Mouse (Mus musculus) midbrain, embryonic 10.5 days (tissue): ENCODE measurements around the gene Faf1. TPM values are rescaled to one million over a fixed set of nuclear protein-coding genes. Genes with fewer than 3 reads are reported as not detected.

Experiments used
- DNase-seq: peaks from one replicate; pipeline ENCODE4 v3.0.0-alpha.2; 2017; ENCODE audit warnings: low spot score
- H3K27ac ChIP-seq: fragments of 300-500 bp; sonication (generic); replicated peaks from 2 replicates; pipeline ENCODE4 v1.5.1; 2016; ENCODE audit warnings: mild to moderate bottlenecking
- H3K27me3 ChIP-seq: fragments of 300-500 bp; sonication (generic); 2 replicates; pipeline ENCODE4 v1.6.1; 2016; ENCODE audit warnings: low read depth, mild to moderate bottlenecking; ENCODE audit not compliant: poor library complexity, severe bottlenecking
- H3K36me3 ChIP-seq: fragments of 300-500 bp; sonication (generic); 2 replicates; pipeline ENCODE4 v1.6.1; 2016; ENCODE audit warnings: mild to moderate bottlenecking, moderate library complexity
- H3K4me1 ChIP-seq: fragments of 300-500 bp; sonication (generic); 2 replicates; pipeline ENCODE4 v1.6.1; 2016
- H3K4me3 ChIP-seq: fragments of 300-500 bp; sonication (generic); 2 replicates; pipeline ENCODE4 v1.5.1; 2016; ENCODE audit warnings: mild to moderate bottlenecking, moderate library complexity
- H3K9me3 ChIP-seq: fragments of 300-500 bp; sonication (generic); replicated peaks from 2 replicates; pipeline ENCODE4 v1.6.1; 2016; ENCODE audit warnings: mild to moderate bottlenecking
- WGBS: fragments of 180-500 bp; shearing (Covaris S2); methylation state at CpG from one replicate; pipeline ENCODE4 v1.1.7; 2016; 5-methylcytosine and 5-hydroxymethylcytosine counted together
- polyA plus RNA-seq: library from polyadenylated mRNA; unstranded; fragments of >200 nt; fragmentation: Nextera tagmentation; extraction: Ambion mirVana; gene quantifications from 2 replicates; pipeline ENCODE4 v1.2.1, GENCODE M21; 2016

Faf1 gene
- polyA plus RNA-seq, 1 experiment from 2014 or later: 30.5 TPM

DNA sequence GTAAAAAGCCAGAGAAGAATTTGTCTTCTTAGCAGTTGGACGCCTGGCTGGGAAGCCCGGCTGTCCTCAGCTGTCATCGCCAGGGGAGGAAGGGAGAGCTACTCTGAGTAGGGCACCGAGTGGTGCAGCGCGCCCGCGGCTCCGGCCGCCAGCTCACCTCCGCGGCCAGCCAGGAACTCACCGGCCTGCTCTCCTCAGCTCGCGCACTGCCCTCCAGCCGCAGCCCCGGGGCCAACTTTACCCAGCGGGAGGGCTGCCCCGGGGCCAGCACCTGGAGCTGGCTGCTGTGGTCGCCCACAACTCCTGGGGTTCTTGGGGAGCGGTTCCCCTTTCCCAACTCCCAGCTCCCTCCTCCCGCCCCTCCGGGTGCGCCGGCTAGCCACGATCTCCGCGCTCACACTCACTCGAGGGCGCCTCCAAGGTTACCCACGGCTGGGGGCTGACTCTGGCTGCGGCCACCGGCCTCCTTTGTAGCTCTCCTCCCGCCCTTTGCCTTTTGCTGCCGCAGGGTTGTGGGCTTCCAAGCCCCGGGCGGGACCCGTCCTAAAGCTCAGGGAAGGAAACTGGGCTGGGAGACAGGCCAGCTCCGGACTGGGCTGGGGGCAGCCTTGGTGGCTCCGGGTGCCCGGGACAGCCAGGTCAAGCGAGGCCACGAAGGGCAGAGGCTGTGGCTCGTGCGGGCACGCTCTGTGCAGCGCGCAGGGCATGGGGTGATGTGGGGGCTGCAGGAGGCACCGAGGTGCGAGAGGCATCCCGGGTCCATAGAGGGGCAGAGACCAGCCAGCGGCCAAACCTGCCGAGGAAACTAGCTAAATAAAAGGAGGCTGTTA is 19.2 kb upstream of the Faf1 start:
- Histone ChIP-seq H3K27me3 (peaks cover 100% of the 10 kb centered on the region), H3K4me3 (peak overlapping the region; percentile 45), H3K4me1 (peaks cover 12% of the 10 kb centered on the region), H3K36me3 (no peaks in the 10 kb centered on the region), H3K27ac (no peak overlapping the region; the same call in 1 of the 2 replicates), H3K9me3 (no peaks in the 10 kb centered on the region)
- peak; percentile 74 for DNase-seq
- under 1% methylated on average over 53 of the region's 53 CpGs for WGBS

DNA sequence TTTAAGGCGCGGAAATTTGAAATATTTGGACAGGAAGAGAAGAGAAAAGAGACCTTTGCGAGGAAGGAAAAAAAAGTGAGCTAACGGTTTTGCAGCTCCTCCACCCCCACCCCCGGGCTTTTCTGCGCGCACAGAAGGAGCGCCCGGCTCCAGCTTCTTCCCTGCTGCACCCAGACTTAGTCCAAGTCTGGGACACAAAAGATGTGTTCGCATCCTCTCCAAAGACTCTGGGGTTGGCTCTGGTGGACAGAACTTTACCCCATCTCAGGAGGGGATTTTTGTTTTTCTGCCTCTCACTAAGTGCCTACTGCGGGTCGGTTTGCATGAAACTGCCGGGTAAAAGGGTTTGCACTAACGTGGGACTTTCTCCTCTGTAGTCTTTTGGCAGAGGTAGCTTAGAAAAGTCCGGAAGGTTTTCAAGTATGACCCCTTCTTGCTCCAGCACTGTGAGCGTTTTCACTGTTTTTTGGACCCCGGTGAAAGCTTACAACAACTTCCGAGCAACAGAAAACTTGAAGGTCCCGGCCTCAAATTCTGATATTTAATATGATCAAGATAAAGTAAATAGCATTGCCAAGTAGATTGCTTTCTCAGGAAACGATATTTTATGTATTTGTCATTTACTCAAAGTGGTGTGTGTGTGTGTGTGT is 18.4 kb upstream of the Faf1 start:
- Histone ChIP-seq H3K4me3 (peak overlapping the region; percentile 45; the same call in 1 of the 2 replicates), H3K36me3 (no peaks in the 10 kb centered on the region), H3K4me1 (peaks cover 12% of the 10 kb centered on the region), H3K27ac (no peak overlapping the region), H3K9me3 (no peaks in the 10 kb centered on the region), H3K27me3 (peaks cover 100% of the 10 kb centered on the region)
- WGBS: 1% methylated on average over 20 of the region's 20 CpGs
- DNase-seq: no peak

DNA sequence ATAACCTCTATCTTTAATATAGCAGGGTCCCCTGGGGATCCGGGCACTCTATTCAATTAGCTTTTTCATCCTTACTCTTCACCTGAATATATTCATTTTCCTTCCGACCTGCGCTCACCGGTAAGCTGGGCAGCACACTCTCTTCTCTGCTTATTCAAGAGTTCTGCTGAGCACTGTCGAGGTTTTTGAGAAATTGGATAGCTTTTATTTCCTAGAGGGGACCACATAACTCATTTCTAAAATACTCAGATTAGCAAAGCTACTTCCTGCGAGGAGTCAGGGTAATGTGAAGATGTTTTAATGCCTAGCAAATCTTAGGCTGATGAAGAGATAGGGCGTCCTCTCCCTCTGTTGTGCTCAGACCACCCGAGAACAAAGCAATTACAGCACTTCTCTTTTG is 17.6 kb upstream of the Faf1 start:
- peaks cover 12% of the 10 kb centered on the region for H3K4me1 ChIP-seq

DNA sequence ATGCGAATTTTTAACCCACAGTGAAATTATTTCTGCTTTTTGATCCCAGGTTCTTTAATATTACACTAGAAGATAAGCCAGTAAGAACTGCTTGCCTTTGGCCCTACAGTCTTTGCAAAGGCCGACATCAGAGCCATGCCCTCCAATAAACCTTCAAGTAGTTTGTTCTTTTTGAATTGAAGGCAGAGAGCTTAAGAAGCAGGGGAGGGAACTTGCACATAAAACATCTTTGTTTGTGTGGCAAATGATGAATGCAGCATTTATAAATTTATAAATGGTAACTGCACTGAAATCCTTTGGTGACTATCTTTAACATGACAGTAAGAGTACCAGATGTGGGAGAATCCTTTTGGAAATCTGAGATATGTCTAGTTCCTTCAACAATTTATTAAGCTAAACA is 16.8 kb upstream of the Faf1 start:
- Histone ChIP-seq H3K36me3 (no peaks in the 10 kb centered on the region), H3K4me1 (peaks cover 12% of the 10 kb centered on the region), H3K4me3 (no peak overlapping the region), H3K9me3 (no peaks in the 10 kb centered on the region), H3K27me3 (peaks cover 100% of the 10 kb centered on the region), H3K27ac (no peak overlapping the region)
- DNase-seq: no peak
- 4% methylated on average over 2 of the region's 2 CpGs for WGBS

More for the DNA sequence above, 17.6 kb upstream of the Faf1 start:
- no peak for DNase-seq
- Histone ChIP-seq H3K27ac (no peak overlapping the region), H3K36me3 (no peaks in the 10 kb centered on the region), H3K9me3 (no peaks in the 10 kb centered on the region), H3K27me3 (peaks cover 100% of the 10 kb centered on the region), H3K4me3 (no peak overlapping the region)
- WGBS: under 1% methylated on average over 8 of the region's 8 CpGs

DNA sequence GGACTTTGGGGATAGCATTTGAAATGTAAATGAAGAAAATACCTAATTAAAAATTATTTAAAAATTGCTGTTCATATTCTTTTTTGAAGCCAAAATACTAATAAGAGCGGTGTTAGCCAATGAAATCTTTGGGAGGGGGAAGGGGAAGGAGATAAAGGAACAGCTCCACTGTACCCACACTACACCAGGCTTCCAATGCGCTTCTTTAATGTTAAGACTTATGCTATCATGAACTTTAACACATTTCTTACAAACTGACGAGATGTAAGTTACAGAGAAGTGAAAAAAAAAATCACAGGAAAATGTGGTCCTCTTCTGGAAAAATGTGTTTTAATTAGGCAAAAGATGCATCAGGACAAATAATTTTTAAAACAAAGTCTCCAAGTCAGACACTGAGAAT is 15.8 kb upstream of the Faf1 start:
- H3K27me3 ChIP-seq: peaks cover 100% of the 10 kb centered on the region
- WGBS: 4% methylated on average over 3 of the region's 3 CpGs
- H3K27ac ChIP-seq: no peak overlapping the region
- DNase-seq: no peak
- no peaks in the 10 kb centered on the region for H3K36me3 ChIP-seq
- H3K9me3 ChIP-seq: no peaks in the 10 kb centered on the region
- H3K4me1 ChIP-seq: peaks cover 22% of the 10 kb centered on the region
- H3K4me3 ChIP-seq: no peak overlapping the region

DNA sequence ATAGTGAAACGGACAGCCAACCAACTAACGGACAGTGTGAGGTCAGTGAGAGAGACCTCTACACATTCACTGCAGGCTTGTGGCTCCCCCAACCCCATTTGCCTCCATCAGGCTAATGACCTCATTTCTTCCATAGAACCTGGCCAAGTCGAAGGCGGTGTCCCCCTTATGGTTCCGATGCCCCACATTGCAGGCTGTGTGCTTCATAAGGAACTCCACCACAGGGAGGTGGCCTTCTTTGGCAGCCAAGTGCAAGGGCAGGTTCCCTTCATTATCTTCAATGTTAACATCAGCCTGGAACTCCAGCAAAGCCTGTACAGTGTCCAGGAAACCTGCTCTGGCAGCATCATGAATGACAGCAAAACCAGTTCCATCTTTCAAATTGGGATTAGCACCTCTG is 15.2 kb upstream of the Faf1 start:
- DNase-seq: peak; percentile 34

DNA sequence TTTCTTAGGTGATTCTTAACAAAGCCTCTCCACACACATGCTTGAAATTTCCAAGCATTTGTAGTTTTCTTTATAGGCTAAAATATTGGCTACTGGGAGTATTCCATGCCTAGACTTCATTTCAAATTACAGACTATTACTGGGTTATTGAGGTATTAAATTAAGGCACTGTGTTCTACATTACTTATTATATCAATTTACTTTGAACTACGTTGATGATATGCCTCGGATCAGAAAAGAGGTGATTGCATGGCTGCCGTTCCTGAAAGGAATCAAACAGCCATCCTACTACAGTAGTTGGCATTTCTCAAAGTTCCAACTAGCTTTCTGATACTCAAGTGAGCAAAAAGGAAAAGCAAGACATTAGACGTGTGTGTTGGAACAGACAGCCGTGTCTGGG is 14.1 kb upstream of the Faf1 start:
- H3K27ac ChIP-seq: no peak overlapping the region
- DNase-seq: no peak
- WGBS: 9% methylated on average over 5 of the region's 5 CpGs
- H3K36me3 ChIP-seq: no peaks in the 10 kb centered on the region
- no peak overlapping the region for H3K4me3 ChIP-seq
- H3K9me3 ChIP-seq: no peaks in the 10 kb centered on the region
- peaks cover 92% of the 10 kb centered on the region for H3K27me3 ChIP-seq
- peaks cover 30% of the 10 kb centered on the region for H3K4me1 ChIP-seq

More for the DNA sequence above, 15.2 kb upstream of the Faf1 start:
- peaks cover 28% of the 10 kb centered on the region for H3K4me1 ChIP-seq
- no peaks in the 10 kb centered on the region for H3K36me3 ChIP-seq
- no peak overlapping the region for H3K4me3 ChIP-seq
- H3K9me3 ChIP-seq: no peaks in the 10 kb centered on the region
- no peak overlapping the region for H3K27ac ChIP-seq
- peaks cover 100% of the 10 kb centered on the region for H3K27me3 ChIP-seq
- WGBS: 2% methylated on average over 5 of the region's 5 CpGs

DNA sequence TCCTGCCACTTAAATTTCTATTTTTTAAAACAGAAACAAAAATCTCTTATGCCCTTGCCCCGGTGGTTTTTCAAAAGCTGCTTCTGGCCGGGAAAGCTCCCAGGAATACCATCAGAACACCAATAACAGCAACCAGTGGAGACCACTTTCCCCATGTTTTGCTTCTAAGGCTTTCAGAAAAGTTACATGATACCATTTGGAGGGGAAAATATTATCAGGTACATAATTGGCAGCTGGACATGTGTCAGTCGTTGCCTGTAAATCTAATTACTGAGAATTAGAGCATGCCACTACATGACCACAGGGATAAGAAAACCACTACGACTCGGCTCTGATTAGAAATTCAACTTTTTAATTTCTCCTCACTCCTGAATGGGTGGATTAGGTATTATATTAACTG is 12.3 kb upstream of the Faf1 start:
- 9% methylated on average over 5 of the region's 5 CpGs for WGBS
- H3K9me3 ChIP-seq: no peaks in the 10 kb centered on the region
- H3K4me3 ChIP-seq: peak overlapping the region; percentile 76; the same call in 1 of the 2 replicates
- peaks cover 26% of the 10 kb centered on the region for H3K4me1 ChIP-seq
- peak; percentile 15 for DNase-seq
- H3K36me3 ChIP-seq: no peaks in the 10 kb centered on the region
- H3K27ac ChIP-seq: no peak overlapping the region
- H3K27me3 ChIP-seq: peaks cover 88% of the 10 kb centered on the region

DNA sequence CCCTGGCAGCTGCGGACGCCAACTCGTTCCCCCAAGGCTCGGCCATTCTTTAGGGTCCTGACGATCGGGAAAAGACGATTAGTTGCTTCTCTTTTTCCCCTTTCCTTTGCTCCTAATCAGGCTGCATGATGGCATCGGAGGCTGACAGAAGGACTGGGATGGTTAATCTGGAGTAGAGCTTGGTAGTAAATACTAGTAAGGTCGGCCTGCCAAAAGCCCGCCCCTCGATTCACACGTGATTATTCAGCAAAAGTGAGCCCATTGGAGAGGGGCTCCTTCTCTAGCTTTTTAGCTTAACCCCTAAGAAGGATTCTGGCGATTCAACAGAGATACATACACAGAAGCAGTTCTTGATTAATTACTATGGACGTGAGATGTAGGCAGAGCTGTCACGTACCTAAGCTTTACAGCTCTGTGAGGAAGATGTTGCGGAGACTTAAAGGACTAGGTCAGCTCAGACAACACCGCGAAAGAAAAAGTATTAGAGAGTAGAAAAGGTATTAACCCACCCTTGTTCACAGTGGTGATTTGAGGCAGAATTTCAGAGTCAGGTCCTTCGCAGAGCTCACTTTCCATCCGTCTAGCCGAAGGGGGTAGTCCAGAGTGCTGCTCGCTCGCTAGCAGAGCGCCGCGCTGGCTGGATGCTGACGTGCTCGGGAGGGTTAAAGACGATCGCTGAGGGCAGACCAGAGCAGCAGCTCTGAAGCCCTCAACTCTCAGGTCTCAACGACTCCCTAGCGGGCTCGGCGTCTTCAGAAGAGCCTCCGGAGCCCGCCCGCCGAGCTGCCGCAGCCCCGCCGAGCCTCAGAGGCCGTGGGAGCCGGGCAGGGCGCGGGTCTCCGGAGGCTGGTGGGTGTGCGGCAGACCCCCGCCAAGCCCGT is 11.0 kb upstream of the Faf1 start:
- H3K36me3 ChIP-seq: no peaks in the 10 kb centered on the region
- WGBS: under 1% methylated on average over 49 of the region's 49 CpGs
- peak overlapping the region; percentile 96 for H3K27ac ChIP-seq
- peaks cover 26% of the 10 kb centered on the region for H3K4me1 ChIP-seq
- peak overlapping the region; percentile 76 for H3K4me3 ChIP-seq
- peaks cover 76% of the 10 kb centered on the region for H3K27me3 ChIP-seq
- H3K9me3 ChIP-seq: no peaks in the 10 kb centered on the region
- DNase-seq: peak; percentile 49

DNA sequence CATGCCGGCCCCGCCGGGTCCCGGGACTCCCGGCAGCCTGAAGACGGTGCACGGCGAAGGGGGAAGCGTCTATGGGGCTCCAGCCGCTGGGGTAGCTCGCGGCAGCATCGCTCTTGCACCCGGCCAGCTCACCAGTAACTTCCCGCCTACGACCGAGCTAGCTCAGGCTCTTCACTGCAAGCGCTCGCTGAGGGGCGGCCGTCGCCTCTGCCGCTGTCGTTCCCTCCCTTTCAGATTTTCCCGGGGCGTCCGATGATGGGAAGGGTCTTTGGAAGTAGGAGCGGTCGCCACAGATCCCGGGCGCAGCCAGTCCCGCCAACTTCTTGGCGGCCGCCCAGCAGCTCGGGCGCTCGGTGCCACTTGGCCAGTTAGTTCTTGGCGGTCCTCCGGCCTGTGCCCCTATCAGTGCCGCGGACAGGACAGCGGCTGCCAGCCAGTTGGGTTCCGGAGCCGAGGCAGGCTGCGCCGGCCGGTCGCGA is 10.4 kb upstream of the Faf1 start:
- peak; percentile 79 for DNase-seq
- H3K9me3 ChIP-seq: no peaks in the 10 kb centered on the region
- peak overlapping the region; percentile 76 for H3K4me3 ChIP-seq
- H3K27me3 ChIP-seq: peaks cover 69% of the 10 kb centered on the region
- peaks cover 26% of the 10 kb centered on the region for H3K4me1 ChIP-seq
- WGBS: 0% methylated on average over 49 of the region's 49 CpGs
- H3K36me3 ChIP-seq: no peaks in the 10 kb centered on the region
- H3K27ac ChIP-seq: peak overlapping the region; percentile 96

DNA sequence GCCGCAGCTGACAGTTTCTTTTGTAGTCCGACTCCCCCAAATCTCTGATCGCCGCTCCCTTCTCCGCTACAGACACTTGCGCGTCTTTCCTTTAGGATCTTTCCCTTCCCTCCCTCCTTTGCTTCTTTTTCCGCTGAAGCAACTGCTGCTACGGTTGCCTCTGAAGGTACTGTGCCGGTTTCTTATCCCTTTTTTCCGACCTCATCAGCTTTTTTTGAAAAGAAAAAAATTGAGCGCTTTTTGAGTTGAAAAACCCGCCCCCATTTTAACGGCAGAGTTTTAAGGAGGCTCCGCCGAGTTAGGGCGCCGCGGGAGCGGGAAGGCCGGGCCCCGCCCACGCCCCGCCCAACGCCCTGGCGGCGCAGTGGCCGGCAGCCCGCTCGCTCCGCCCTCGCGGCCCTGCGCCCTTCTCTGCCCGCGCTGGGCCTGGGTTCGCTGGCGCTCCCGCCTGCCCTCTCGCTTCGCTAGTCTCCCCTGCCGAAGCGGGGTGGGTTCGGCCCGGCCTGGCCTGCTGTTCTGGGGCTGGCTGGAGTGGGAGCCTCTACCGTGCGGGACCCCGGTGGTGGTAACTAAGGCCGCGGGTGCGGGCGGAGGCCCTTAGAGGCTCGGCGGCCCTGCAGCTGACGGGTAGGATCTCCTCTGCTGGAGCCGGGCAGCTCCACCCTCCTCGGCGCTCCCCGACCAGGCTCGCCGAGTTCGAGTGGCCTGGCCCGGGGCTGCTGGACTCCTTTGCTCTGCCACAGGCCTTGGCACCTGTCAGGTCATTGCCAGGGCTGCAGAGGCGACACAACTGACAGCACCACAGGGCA is 9.7 kb upstream of the Faf1 start, which contains the start of gene Cdkn2c:
Gene Cdkn2c, minus strand, starts transcription at position 729 of the 809 bp plus-strand sequence.
- no peaks in the 10 kb centered on the region for H3K36me3 ChIP-seq
- H3K4me3 ChIP-seq: peak within 1 kb of the TSS; percentile 76
- peak; percentile 88 for DNase-seq
- H3K27me3 ChIP-seq: peaks cover 62% of the 10 kb centered on the region
- no peaks in the 10 kb centered on the region for H3K9me3 ChIP-seq
- under 1% methylated on average over 64 of the region's 64 CpGs for WGBS
- peak within 1 kb of the TSS; percentile 96 for H3K27ac ChIP-seq
- H3K4me1 ChIP-seq: peaks cover 26% of the 10 kb centered on the region
